Mouse (Mus musculus) kidney, embryonic 15.5 days (tissue): Measurements from ENCODE around the gene Sptbn4. TPM values are rescaled to one million over a fixed set of nuclear protein-coding genes. Genes with fewer than 3 reads are reported as not detected.
A peak's percentile ranks its signal among the peaks of the same experiment; 100 is the strongest.

Experiments used
- ATAC-seq: fragments of 200-750 bp; cut with Nextera tagmentation; replicated peaks from 2 replicates; pipeline ENCODE4 v1.8.0; 2017; ENCODE audit warnings: moderate TSS enrichment; ENCODE audit not compliant: low FRiP score
- H3K27ac ChIP-seq: fragments of 300-500 bp; sonication (generic); 2 replicates; pipeline ENCODE4 v1.5.1; 2015; ENCODE audit warnings: mild to moderate bottlenecking, inconsistent platforms
- H3K27me3 ChIP-seq: fragments of 300-500 bp; sonication (generic); 2 replicates; pipeline ENCODE4 v1.6.1; 2015; ENCODE audit warnings: inconsistent platforms
- H3K36me3 ChIP-seq: fragments of 300-500 bp; sonication (generic); 2 replicates; pipeline ENCODE4 v1.6.1; 2015; ENCODE audit warnings: inconsistent platforms
- H3K4me1 ChIP-seq: fragments of 300-500 bp; sonication (generic); 2 replicates; pipeline ENCODE4 v1.6.1; 2015; ENCODE audit warnings: inconsistent platforms
- H3K4me2 ChIP-seq: fragments of 300-500 bp; sonication (generic); 2 replicates; pipeline ENCODE4 v1.6.1; 2015; ENCODE audit warnings: moderate library complexity, mild to moderate bottlenecking, inconsistent platforms
- H3K4me3 ChIP-seq: fragments of 300-500 bp; sonication (generic); replicated peaks from 2 replicates; pipeline ENCODE4 v1.5.1; 2015; ENCODE audit warnings: mild to moderate bottlenecking, inconsistent platforms
- H3K9ac ChIP-seq: fragments of 300-500 bp; sonication (generic); 2 replicates; pipeline ENCODE4 v1.6.1; 2015; ENCODE audit warnings: mild to moderate bottlenecking, inconsistent platforms
- H3K9me3 ChIP-seq: fragments of 300-500 bp; sonication (generic); replicated peaks from 2 replicates; pipeline ENCODE4 v1.6.1; 2016; ENCODE audit warnings: inconsistent platforms
- WGBS: fragments of 180-500 bp; shearing (Covaris S2); methylation state at CpG from one replicate; pipeline ENCODE4 v1.1.7; 2015; ENCODE audit warnings: mixed read lengths; 5-methylcytosine and 5-hydroxymethylcytosine counted together
- polyA plus RNA-seq: library from polyadenylated mRNA; unstranded; fragments of >200 nt; fragmentation: Nextera tagmentation; extraction: Ambion mirVana; gene quantifications from 2 replicates; pipeline ENCODE4 v1.2.1, GENCODE M21; 2015

Gene Sptbn4
- polyA plus RNA-seq, 1 experiment from 2014 or later: 0.39 TPM

GRCm38 (mm10) chr7:27423556-27424326 lies 23.7 kb downstream of the Sptbn4 start:
- H3K4me3 ChIP-seq: no peak overlapping the region
- no peaks in the 10 kb centered on the region for H3K36me3 ChIP-seq
- no peaks in the 10 kb centered on the region for H3K9me3 ChIP-seq
- H3K9ac ChIP-seq: no peak overlapping the region
- 72% methylated on average over 12 of the region's 12 CpGs for WGBS
- no peaks in the 10 kb centered on the region for H3K27me3 ChIP-seq
- ATAC-seq: no peak
- no peak overlapping the region for H3K27ac ChIP-seq
- no peaks in the 10 kb centered on the region for H3K4me1 ChIP-seq
- no peak overlapping the region for H3K4me2 ChIP-seq

- no peak overlapping the region for H3K4me2 ChIP-seq
- no peak for ATAC-seq
- H3K4me1 ChIP-seq: no peaks in the 10 kb centered on the region
- no peaks in the 10 kb centered on the region for H3K36me3 ChIP-seq
- 78% methylated on average over 3 of the region's 3 CpGs for WGBS
- H3K9ac ChIP-seq: no peak overlapping the region
- H3K9me3 ChIP-seq: no peaks in the 10 kb centered on the region
- H3K4me3 ChIP-seq: no peak overlapping the region
- no peaks in the 10 kb centered on the region for H3K27me3 ChIP-seq
- H3K27ac ChIP-seq: no peak overlapping the region
These were observed 28.4 kb downstream of the Sptbn4 start for GRCm38 (mm10) chr7:27419101-27419500.

- Histone ChIP-seq H3K9me3 (no peaks in the 10 kb centered on the region), H3K4me3 (no peak overlapping the region), H3K4me1 (no peaks in the 10 kb centered on the region), H3K4me2 (no peak overlapping the region), H3K27me3 (no peaks in the 10 kb centered on the region; the same call in 1 of the 2 replicates), H3K36me3 (no peaks in the 10 kb centered on the region), H3K9ac (no peak overlapping the region), H3K27ac (no peak overlapping the region)
- no peak for ATAC-seq
- WGBS: 55% methylated on average over 2 of the region's 2 CpGs
These were observed 30.3 kb downstream of the Sptbn4 start for GRCm38 (mm10) chr7:27417151-27417550.

GRCm38 (mm10) chr7:27408379-27409176 lies 38.9 kb downstream of the Sptbn4 start:
- Histone ChIP-seq H3K9ac (peak overlapping the region; percentile 27), H3K4me2 (peak overlapping the region; percentile 87), H3K36me3 (no peaks in the 10 kb centered on the region), H3K4me1 (peaks cover 24% of the 10 kb centered on the region), H3K9me3 (no peaks in the 10 kb centered on the region), H3K27ac (no peak overlapping the region), H3K4me3 (peak overlapping the region; percentile 52), H3K27me3 (peaks cover 72% of the 10 kb centered on the region)
- peak; percentile 86 for ATAC-seq
- WGBS: under 1% methylated on average over 92 of the region's 96 CpGs

GRCm38 (mm10) chr7:27407816-27408215 lies 39.7 kb downstream of the Sptbn4 start:
- no peak overlapping the region for H3K9ac ChIP-seq
- 53% methylated on average over 8 of the region's 8 CpGs for WGBS
- H3K4me2 ChIP-seq: peak overlapping the region; percentile 87
- H3K27ac ChIP-seq: no peak overlapping the region
- no peaks in the 10 kb centered on the region for H3K9me3 ChIP-seq
- H3K36me3 ChIP-seq: no peaks in the 10 kb centered on the region
- no peak for ATAC-seq
- H3K4me3 ChIP-seq: peak overlapping the region; percentile 52
- peaks cover 80% of the 10 kb centered on the region for H3K27me3 ChIP-seq
- H3K4me1 ChIP-seq: peaks cover 24% of the 10 kb centered on the region

GRCm38 (mm10) chr7:27406481-27406880 lies 41.0 kb downstream of the Sptbn4 start:
- H3K27ac ChIP-seq: no peak overlapping the region
- no peak overlapping the region for H3K9ac ChIP-seq
- WGBS: 82% methylated on average over 7 of the region's 7 CpGs
- H3K9me3 ChIP-seq: no peaks in the 10 kb centered on the region
- no peak overlapping the region for H3K4me3 ChIP-seq
- H3K4me2 ChIP-seq: no peak overlapping the region
- H3K36me3 ChIP-seq: no peaks in the 10 kb centered on the region
- peaks cover 24% of the 10 kb centered on the region for H3K4me1 ChIP-seq
- no peak for ATAC-seq
- H3K27me3 ChIP-seq: peaks cover 93% of the 10 kb centered on the region

GRCm38 (mm10) chr7:27404203-27404942 lies 43.1 kb downstream of the Sptbn4 start:
- H3K4me2 ChIP-seq: peak overlapping the region; percentile 36
- WGBS: 6% methylated on average over 78 of the region's 81 CpGs

GRCm38 (mm10) chr7:27402675-27403074 lies 44.8 kb downstream of the Sptbn4 start:
- ATAC-seq: no peak

More at GRCm38 (mm10) chr7:27404203-27404942, 43.1 kb downstream of the Sptbn4 start:
- H3K4me1 ChIP-seq: peaks cover 24% of the 10 kb centered on the region
- H3K4me3 ChIP-seq: peak overlapping the region; percentile 29
- peaks cover 95% of the 10 kb centered on the region for H3K27me3 ChIP-seq
- no peak for ATAC-seq
- no peak overlapping the region for H3K9ac ChIP-seq
- no peaks in the 10 kb centered on the region for H3K9me3 ChIP-seq
- H3K36me3 ChIP-seq: no peaks in the 10 kb centered on the region
- no peak overlapping the region for H3K27ac ChIP-seq

GRCm38 (mm10) chr7:27400545-27400944 lies 46.9 kb downstream of the Sptbn4 start:
- no peak overlapping the region for H3K9ac ChIP-seq
- H3K4me1 ChIP-seq: peaks cover 27% of the 10 kb centered on the region
- no peak overlapping the region for H3K4me2 ChIP-seq
- no peak overlapping the region for H3K27ac ChIP-seq
- peaks cover 93% of the 10 kb centered on the region for H3K27me3 ChIP-seq
- H3K4me3 ChIP-seq: no peak overlapping the region
- no peaks in the 10 kb centered on the region for H3K9me3 ChIP-seq
- 73% methylated on average over 7 of the region's 7 CpGs for WGBS
- H3K36me3 ChIP-seq: no peaks in the 10 kb centered on the region
- ATAC-seq: no peak

More at GRCm38 (mm10) chr7:27402675-27403074, 44.8 kb downstream of the Sptbn4 start:
- Histone ChIP-seq H3K27me3 (peaks cover 93% of the 10 kb centered on the region), H3K4me1 (peaks cover 8% of the 10 kb centered on the region), H3K4me2 (no peak overlapping the region), H3K36me3 (no peaks in the 10 kb centered on the region), H3K9me3 (no peaks in the 10 kb centered on the region), H3K4me3 (no peak overlapping the region), H3K9ac (no peak overlapping the region), H3K27ac (no peak overlapping the region)
- WGBS: 10% methylated on average over 16 of the region's 16 CpGs

- peak; percentile 57 for ATAC-seq
- WGBS: 16% methylated on average over 26 of the region's 26 CpGs
- Histone ChIP-seq H3K27me3 (peaks cover 93% of the 10 kb centered on the region), H3K9me3 (no peaks in the 10 kb centered on the region), H3K4me2 (peak overlapping the region; percentile 86), H3K27ac (no peak overlapping the region), H3K4me1 (peaks cover 21% of the 10 kb centered on the region), H3K4me3 (peak overlapping the region; percentile 51), H3K9ac (no peak overlapping the region), H3K36me3 (no peaks in the 10 kb centered on the region)
These were observed 50.2 kb downstream of the Sptbn4 start for GRCm38 (mm10) chr7:27397048-27397949.
